Mouse (Mus musculus): ENCODE results near the gene Wwox.

- TF ChIP-seq CTCF (IDR thresholded peaks at IDR 0.05; ENCODE audit: low read depth), result no peak
- TF ChIP-seq EP300 (IDR thresholded peaks at IDR 0.05; ENCODE audit: low read depth), result no peak
Measured at GRCm38 (mm10) chr8:114979671-114980070, 540.2 kb downstream of the Wwox start.

Data from liver, embryonic 14.5 days (tissue).